Mouse (Mus musculus) spleen, adult 10 weeks (tissue): ENCODE results near the gene Il18bp. TPM values are rescaled to one million over a fixed set of nuclear protein-coding genes. Genes with fewer than 3 reads are reported as not detected.

ENCODE experiments used
- polyA plus RNA-seq: library from polyadenylated mRNA; stranded (reverse); fragments of 350-450 nt; fragmentation: Illumina TruSeq; extraction: RNeasy Lipid Tissue Mini Kit (QIAGEN cat#74804); gene quantifications from one replicate; pipeline ENCODE4 v1.2.3, GENCODE M21; 2015; ENCODE audit warnings: low replicate concordance; ENCODE audit not compliant: insufficient read depth

The Il18bp gene
- polyA plus RNA-seq = 37.4 TPM

GRCm38 (mm10) chr7:102018590-102018989 lies at the start of gene Il18bp:
Gene Il18bp, minus strand, starts transcription at chr7:102018690.

DNA sequence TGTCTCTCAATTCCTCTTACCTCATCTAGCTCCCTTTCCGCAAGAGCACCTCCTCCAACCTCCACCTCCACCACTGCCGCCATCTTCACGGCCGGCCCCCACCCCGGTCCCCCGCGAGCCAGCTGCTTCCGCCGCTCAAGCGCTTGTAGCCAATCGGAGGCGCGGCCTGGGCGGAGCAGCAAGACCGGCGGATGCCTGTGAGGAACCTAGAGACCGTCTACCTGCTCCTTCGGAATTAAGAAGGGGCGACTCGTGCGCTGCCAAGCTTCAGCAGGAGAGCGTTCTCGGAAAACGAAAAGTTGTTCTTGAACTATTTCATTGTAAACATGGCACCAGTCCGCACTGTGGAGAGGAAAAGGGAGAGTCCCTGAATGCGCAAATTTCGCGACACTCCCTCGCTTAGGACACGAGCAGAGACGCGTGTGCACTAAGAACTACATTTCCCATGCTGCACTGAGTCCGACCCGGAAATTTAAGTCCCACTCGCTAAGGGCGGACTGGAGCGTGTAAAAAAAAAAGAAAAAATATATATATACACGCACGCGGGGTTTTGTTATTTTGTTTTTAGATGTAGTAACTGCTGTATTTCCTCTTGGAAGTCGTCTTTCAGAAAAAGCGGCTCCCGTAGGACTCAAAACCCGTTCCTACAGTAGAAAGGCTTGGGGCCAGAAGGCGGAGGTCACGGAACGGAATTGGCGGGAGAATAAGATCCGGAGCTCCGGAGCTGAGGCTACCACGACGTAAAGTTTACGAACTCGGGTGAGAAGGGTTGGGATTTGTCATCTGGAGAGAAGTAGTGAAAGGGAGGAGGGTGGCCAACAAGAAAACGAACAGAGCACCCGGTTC lies 46.8 kb upstream of the Il18bp start, which contains the start of the genes Rnf121, Xndc1 and Xntrpc:
Gene Rnf121, minus strand, starts transcription at position 424 of the 846 bp plus-strand sequence.
Gene Xndc1, plus strand, starts transcription at position 466 of the 846 bp plus-strand sequence.
Gene Xntrpc, plus strand, starts transcription at position 668 of the 846 bp plus-strand sequence.

Other genes starting within 250 kb of the Il18bp start
- gene Phox2a, start 200.4 kb downstream of the Il18bp start, polyA plus RNA-seq = not detected
- gene Inppl1, start 180.5 kb downstream of the Il18bp start, polyA plus RNA-seq = 22.2 TPM
- gene Folr2, start 161.5 kb downstream of the Il18bp start, polyA plus RNA-seq = 0.70 TPM
- 54.4 TPM for gene Anapc15, start 155.0 kb downstream of the Il18bp start, polyA plus RNA-seq
- gene Folr1, start 147.9 kb downstream of the Il18bp start, polyA plus RNA-seq = not detected
- gene Lamtor1, start 112.8 kb downstream of the Il18bp start, polyA plus RNA-seq = 50.3 TPM
- not detected for gene Tomt, start 112.3 kb downstream of the Il18bp start, polyA plus RNA-seq
- 3.0 TPM for gene Lrrc51, start 84.8 kb downstream of the Il18bp start, polyA plus RNA-seq
- gene Numa1, start 84.6 kb downstream of the Il18bp start, polyA plus RNA-seq = 165 TPM
- 23.6 TPM for gene Rnf121, start 46.8 kb upstream of the Il18bp start, polyA plus RNA-seq
- 54.1 TPM for gene Xndc1, start 46.8 kb upstream of the Il18bp start, polyA plus RNA-seq
- 1.5 TPM for gene Xntrpc, start 47.0 kb upstream of the Il18bp start, polyA plus RNA-seq
- not detected for gene Trpc2, start 64.4 kb upstream of the Il18bp start, polyA plus RNA-seq
- gene Art1, start 83.1 kb upstream of the Il18bp start, polyA plus RNA-seq = not detected
- gene Art5, start 90.8 kb upstream of the Il18bp start, polyA plus RNA-seq = not detected
- gene Chrna10, start 98.1 kb upstream of the Il18bp start, polyA plus RNA-seq = not detected
- gene Nup98, start 191.5 kb upstream of the Il18bp start, polyA plus RNA-seq = 47.2 TPM
- gene Pgap2, start 191.5 kb upstream of the Il18bp start, polyA plus RNA-seq = 53.8 TPM
- gene Rhog, start 237.4 kb upstream of the Il18bp start, polyA plus RNA-seq = 113 TPM
- gene Stim1, start 249.1 kb upstream of the Il18bp start, polyA plus RNA-seq = 39.5 TPM